Mouse (Mus musculus): Measurements from ENCODE around the gene Gm20388. TPM values are rescaled to one million over a fixed set of nuclear protein-coding genes. Genes with fewer than 3 reads are reported as not detected.

Gene Gm20388
- polyA plus RNA-seq, 1 experiment from 2014 or later, result not detected

DNA sequence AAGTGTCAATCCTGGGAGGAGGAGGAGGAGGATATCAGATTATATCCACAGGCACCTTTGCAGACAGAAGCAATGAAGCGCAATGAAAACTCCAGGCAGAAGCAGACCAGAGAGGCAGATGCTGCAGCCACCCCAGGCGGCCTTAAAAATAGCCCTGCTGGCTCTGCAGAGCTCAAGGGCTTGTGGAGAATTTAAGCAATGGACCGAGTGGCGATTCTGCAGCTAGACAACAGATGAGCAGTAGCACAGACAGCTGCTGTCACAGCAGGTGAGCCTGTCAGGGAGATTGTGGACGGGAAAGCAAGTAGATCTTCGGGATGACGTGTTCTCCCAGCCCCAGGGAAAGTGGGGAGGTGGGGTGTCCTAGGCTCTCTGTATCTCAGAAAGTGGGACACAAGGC, 2120.3 kb downstream of the Gm20388 start:
- no peak for ATAC-seq (ENCODE audit: low read depth)
- no peak overlapping the region for H3K9ac ChIP-seq
- H3K27ac ChIP-seq, result no peak overlapping the region
- no peaks in the 10 kb centered on the region for H3K27me3 ChIP-seq
- H3K9me3 ChIP-seq (replicated peaks), result no peaks in the 10 kb centered on the region
- no peak overlapping the region for H3K4me2 ChIP-seq
- H3K4me3 ChIP-seq (replicated peaks), result no peak overlapping the region
- no peak for DNase-seq
- H3K4me1 ChIP-seq (replicated peaks), result no peaks in the 10 kb centered on the region
- WGBS (ENCODE audit: insufficient replicate concordance), result 55% methylated on average over 7 of the region's 7 CpGs
- H3K36me3 ChIP-seq, result peaks cover 12% of the 10 kb centered on the region

DNA sequence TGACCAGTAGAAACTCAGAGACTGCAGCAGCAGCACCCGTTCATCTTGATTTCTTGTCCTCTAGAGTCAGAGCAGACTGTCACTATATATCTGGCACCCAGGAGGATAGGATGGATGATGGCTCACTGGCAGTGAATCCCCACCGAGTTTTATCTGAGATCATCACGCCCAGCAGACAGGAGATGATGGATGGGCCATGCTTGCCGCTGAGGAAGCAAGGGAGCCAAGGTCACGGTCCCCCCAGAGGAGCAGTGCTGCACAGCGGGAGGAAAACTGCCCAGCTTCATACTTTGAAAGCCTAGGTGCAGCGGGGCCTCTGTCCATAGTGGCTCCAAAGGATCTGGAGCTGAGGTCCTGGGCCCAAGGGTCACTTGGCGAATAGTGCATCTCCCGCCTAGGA, 2122.1 kb downstream of the Gm20388 start:
- WGBS (ENCODE audit: insufficient replicate concordance), result 38% methylated on average over 9 of the region's 9 CpGs
- no peak overlapping the region for H3K9ac ChIP-seq
- no peak overlapping the region for H3K27ac ChIP-seq
- no peak overlapping the region for H3K4me3 ChIP-seq (replicated peaks)
- ATAC-seq (ENCODE audit: low read depth), result no peak
- no peaks in the 10 kb centered on the region for H3K9me3 ChIP-seq (replicated peaks)
- DNase-seq, result no peak
- H3K4me1 ChIP-seq (replicated peaks), result no peaks in the 10 kb centered on the region
- H3K27me3 ChIP-seq, result no peaks in the 10 kb centered on the region
- H3K36me3 ChIP-seq, result no peaks in the 10 kb centered on the region
- H3K4me2 ChIP-seq, result no peak overlapping the region

GRCm38 (mm10) chr8:122035543-122035942, 2124.9 kb downstream of the Gm20388 start:
- WGBS (ENCODE audit: insufficient replicate concordance), result 67% methylated on average over 7 of the region's 7 CpGs

DNA sequence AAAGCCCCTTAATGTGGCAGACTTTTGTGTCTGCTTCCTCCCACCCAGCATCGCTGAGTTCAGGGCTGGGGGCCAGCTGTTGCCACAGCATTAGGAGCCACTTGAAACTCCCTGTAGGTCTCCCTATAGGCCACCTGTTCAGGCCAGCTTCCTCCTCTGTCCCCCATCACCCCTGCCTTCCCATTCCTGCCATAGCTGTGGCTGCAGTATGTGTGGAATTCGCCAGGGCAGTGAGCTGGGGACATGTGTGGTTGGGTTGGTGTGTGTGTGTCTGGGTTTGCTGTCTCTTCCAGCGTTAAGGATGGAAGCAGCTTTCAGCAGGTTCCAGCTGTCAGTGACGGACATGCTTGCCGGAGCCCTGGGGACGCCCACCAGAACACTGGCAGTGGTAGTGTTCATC, 2125.7 kb downstream of the Gm20388 start:
- Histone ChIP-seq H3K36me3 (no peaks in the 10 kb centered on the region), H3K9ac (no peak overlapping the region), H3K27me3 (peaks cover 7% of the 10 kb centered on the region; the same call in 1 of the 2 replicates), H3K27ac (no peak overlapping the region), H3K4me2 (no peak overlapping the region), H3K4me3 (replicated peaks) (no peak overlapping the region), H3K4me1 (replicated peaks) (no peaks in the 10 kb centered on the region), H3K9me3 (replicated peaks) (no peaks in the 10 kb centered on the region)
- ATAC-seq (ENCODE audit: low read depth), result no peak
- no peak for DNase-seq
- WGBS (ENCODE audit: insufficient replicate concordance), result 69% methylated on average over 6 of the region's 6 CpGs

More at GRCm38 (mm10) chr8:122035543-122035942, 2124.9 kb downstream of the Gm20388 start:
- no peak overlapping the region for H3K4me3 ChIP-seq (replicated peaks)
- H3K9ac ChIP-seq, result no peak overlapping the region
- no peaks in the 10 kb centered on the region for H3K4me1 ChIP-seq (replicated peaks)
- no peak for DNase-seq
- H3K9me3 ChIP-seq (replicated peaks), result no peaks in the 10 kb centered on the region
- no peak overlapping the region for H3K27ac ChIP-seq
- no peak overlapping the region for H3K4me2 ChIP-seq
- ATAC-seq (ENCODE audit: low read depth), result no peak
- no peaks in the 10 kb centered on the region for H3K36me3 ChIP-seq
- 0 out of 2 replicates have a peak, but pooled peaks cover 4% of the 10 kb centered on the region for H3K27me3 ChIP-seq

DNA sequence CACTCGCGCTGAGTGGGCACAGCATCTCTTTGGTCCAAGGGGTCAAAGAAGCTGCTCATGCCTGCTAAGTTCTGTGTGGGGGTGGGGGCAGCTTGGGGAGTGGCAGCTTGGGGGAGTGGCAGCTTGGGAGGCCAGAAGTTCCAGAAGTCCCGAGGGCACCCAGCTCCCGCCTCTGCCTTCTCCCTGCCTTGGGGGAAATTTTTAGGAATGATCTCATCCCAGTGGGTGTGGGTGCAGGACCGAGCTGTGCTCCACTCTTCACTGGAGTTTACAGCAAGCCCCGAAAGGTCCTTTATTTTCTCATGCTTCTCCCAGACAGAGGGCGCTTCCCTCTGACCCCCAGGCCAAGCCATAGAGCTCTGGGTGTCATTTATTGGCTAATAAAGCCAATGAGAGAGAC, 2126.6 kb downstream of the Gm20388 start:
- no peaks in the 10 kb centered on the region for H3K4me1 ChIP-seq (replicated peaks)
- WGBS (ENCODE audit: insufficient replicate concordance), result 70% methylated on average over 7 of the region's 7 CpGs
- no peak for DNase-seq
- H3K9me3 ChIP-seq (replicated peaks), result no peaks in the 10 kb centered on the region
- no peak overlapping the region for H3K9ac ChIP-seq
- no peaks in the 10 kb centered on the region for H3K36me3 ChIP-seq
- H3K27ac ChIP-seq, result no peak overlapping the region
- H3K27me3 ChIP-seq, result peaks cover 7% of the 10 kb centered on the region; the same call in 1 of the 2 replicates
- no peak for ATAC-seq (ENCODE audit: low read depth)
- H3K4me3 ChIP-seq (replicated peaks), result no peak overlapping the region
- no peak overlapping the region for H3K4me2 ChIP-seq

DNA sequence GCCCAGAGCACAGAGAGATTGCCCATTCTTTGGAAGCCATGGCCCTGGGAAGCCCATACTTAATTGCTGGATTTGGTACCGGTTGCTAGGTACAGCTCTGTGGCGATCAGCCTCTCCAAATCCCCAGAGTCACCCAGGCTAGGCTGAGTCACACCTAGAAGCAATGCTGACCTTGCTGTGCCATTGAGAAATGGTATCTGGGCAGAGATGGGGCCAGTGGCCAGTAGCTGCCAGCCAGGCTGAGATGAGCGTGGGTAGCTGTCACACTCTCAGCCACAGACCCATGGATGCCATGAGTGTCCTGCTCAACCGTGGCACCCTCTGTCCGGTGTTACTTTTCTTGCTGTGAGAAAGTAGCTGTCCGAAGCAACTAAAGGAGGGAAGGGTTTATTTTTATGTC, 2127.4 kb downstream of the Gm20388 start:
- H3K4me3 ChIP-seq (replicated peaks), result no peak overlapping the region
- H3K9me3 ChIP-seq (replicated peaks), result no peaks in the 10 kb centered on the region
- no peak overlapping the region for H3K27ac ChIP-seq
- no peaks in the 10 kb centered on the region for H3K4me1 ChIP-seq (replicated peaks)
- H3K27me3 ChIP-seq, result peaks cover 8% of the 10 kb centered on the region
- H3K36me3 ChIP-seq, result no peaks in the 10 kb centered on the region
- no peak for DNase-seq
- ATAC-seq (ENCODE audit: low read depth), result no peak
- H3K4me2 ChIP-seq, result no peak overlapping the region
- H3K9ac ChIP-seq, result no peak overlapping the region
- 71% methylated on average over 6 of the region's 6 CpGs for whole genome bisulfite sequencing (ENCODE audit: insufficient replicate concordance)

DNA sequence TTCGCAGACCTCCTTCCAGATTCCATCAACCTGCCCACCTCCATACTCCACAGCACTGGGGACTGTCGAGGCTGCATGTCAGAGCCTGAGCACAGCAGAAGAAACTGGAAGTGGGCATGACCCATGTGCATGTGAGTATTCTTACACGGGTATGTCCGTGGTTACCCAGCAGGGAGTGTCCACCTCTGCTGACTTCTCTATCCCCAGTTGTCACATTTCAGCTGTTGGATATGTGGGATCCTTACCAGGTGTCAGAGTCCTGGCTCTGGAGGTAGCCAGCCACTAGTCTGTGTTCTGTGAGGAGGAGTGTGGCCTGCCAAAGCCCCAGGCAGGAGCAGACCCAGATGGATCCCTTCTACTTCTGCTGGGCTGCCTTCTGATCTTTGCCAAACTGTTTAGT, 2128.8 kb downstream of the Gm20388 start:
- Histone ChIP-seq H3K9ac (no peak overlapping the region), H3K27me3 (peaks cover 13% of the 10 kb centered on the region)
- 55% methylated on average over 4 of the region's 4 CpGs for WGBS (ENCODE audit: insufficient replicate concordance)

DNA sequence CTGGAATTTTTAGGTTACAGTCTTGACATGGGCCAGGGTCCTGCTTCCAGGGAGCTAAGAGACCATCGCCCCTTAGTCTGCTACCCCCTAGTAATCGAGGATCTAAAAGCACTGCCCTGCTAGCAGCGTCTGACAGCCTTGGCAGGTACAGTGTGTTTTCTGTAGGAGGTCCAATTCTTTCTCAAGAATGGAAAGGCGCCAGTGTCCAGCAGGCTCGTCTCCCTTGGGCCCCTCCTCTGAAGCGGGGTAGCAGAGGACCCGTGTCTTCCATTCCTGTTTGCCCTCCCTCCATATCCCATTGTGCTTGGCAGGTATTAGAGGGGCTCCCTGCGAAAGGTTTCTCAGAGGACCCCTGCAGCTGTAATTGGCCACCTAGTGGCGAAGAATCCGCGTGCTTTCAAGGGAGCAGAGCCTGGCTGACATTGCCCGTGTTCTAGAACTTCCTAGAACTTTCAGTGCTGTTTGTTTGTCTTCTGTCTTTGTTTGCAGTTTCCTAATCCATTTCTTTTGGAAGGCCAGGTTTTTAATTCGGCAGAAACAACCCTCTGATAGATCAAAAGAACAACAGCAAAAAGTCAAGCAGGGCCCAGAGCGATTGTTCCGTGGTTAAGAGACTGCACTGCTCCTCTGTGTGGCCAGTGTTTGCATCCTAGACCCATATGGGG, 2136.7 kb downstream of the Gm20388 start:
- Histone ChIP-seq H3K27me3 (peaks cover 6% of the 10 kb centered on the region; the same call in 1 of the 2 replicates), H3K36me3 (no peaks in the 10 kb centered on the region), H3K9me3 (replicated peaks) (no peaks in the 10 kb centered on the region), H3K4me1 (replicated peaks) (no peaks in the 10 kb centered on the region), H3K4me2 (no peak overlapping the region), H3K27ac (no peak overlapping the region), H3K4me3 (replicated peaks) (no peak overlapping the region), H3K9ac (no peak overlapping the region)
- WGBS (ENCODE audit: insufficient replicate concordance), result 55% methylated on average over 15 of the region's 15 CpGs
- ATAC-seq (ENCODE audit: low read depth) (no peak), DNase-seq (no peak)

More for the DNA sequence above, 2128.8 kb downstream of the Gm20388 start:
- ATAC-seq (ENCODE audit: low read depth) (no peak), DNase-seq (no peak)
- H3K36me3 ChIP-seq, result no peaks in the 10 kb centered on the region
- H3K4me1 ChIP-seq (replicated peaks), result no peaks in the 10 kb centered on the region
- no peak overlapping the region for H3K27ac ChIP-seq
- no peaks in the 10 kb centered on the region for H3K9me3 ChIP-seq (replicated peaks)
- H3K4me3 ChIP-seq (replicated peaks), result no peak overlapping the region
- no peak overlapping the region for H3K4me2 ChIP-seq

DNA sequence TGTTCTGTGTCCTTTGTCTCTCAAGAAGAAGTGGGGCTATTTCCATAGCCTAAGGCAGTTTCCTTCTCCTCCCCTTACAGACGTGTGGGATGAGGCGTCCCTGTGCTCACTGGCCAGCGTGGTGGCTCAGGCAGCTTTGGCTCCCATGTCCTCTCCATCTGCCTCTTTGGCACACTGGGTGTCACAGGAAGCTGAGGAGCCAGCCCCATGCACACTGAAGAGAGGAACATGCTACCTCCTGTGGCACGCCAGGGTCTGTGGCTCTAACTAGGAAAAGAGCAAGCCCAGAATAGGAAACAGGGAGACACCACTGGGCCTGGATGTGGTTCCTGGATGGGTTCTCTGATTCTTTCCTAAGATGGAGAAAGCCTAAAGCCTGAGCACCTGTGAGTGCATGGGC, 2138.6 kb downstream of the Gm20388 start:
- DNase-seq, result no peak
- H3K4me3 ChIP-seq (replicated peaks), result no peak overlapping the region
- no peaks in the 10 kb centered on the region for H3K36me3 ChIP-seq
- no peak overlapping the region for H3K4me2 ChIP-seq
- WGBS (ENCODE audit: insufficient replicate concordance), result 65% methylated on average over 4 of the region's 4 CpGs
- no peaks in the 10 kb centered on the region for H3K4me1 ChIP-seq (replicated peaks)
- H3K27me3 ChIP-seq, result no peaks in the 10 kb centered on the region
- H3K27ac ChIP-seq, result no peak overlapping the region
- no peak overlapping the region for H3K9ac ChIP-seq
- no peak for ATAC-seq (ENCODE audit: low read depth)
- H3K9me3 ChIP-seq (replicated peaks), result no peaks in the 10 kb centered on the region

GRCm38 (mm10) chr8:122049923-122050322, 2139.3 kb downstream of the Gm20388 start:
- Histone ChIP-seq H3K27me3 (no peaks in the 10 kb centered on the region), H3K36me3 (no peaks in the 10 kb centered on the region), H3K27ac (no peak overlapping the region), H3K4me2 (no peak overlapping the region), H3K4me3 (replicated peaks) (no peak overlapping the region), H3K9ac (no peak overlapping the region), H3K9me3 (replicated peaks) (no peaks in the 10 kb centered on the region), H3K4me1 (replicated peaks) (no peaks in the 10 kb centered on the region)
- 56% methylated on average over 2 of the region's 2 CpGs for WGBS (ENCODE audit: insufficient replicate concordance)
- no peak for ATAC-seq (ENCODE audit: low read depth)
- DNase-seq, result no peak

DNA sequence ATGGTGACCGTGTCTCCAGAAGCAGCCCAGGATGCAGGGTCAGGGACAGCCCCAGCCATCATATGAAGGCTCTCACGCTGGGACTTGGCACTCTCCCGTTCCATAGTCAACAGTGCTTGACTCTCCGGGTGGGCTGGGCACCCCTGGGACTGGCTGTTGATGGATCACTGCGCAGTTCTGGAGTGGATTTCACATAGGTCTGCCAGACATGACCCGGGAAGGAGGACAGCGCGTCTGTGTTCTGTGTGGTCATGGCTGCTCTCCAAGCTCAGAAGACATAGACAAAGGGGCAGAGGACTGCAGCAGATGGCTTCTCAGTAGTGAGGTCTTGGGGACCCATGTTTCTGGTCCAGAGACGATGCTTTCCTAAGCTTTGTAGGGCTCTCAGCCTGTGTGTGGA, 2140.0 kb downstream of the Gm20388 start:
- no peak overlapping the region for H3K4me3 ChIP-seq (replicated peaks)
- H3K9me3 ChIP-seq (replicated peaks), result no peaks in the 10 kb centered on the region
- 78% methylated on average over 9 of the region's 9 CpGs for WGBS (ENCODE audit: insufficient replicate concordance)
- H3K27ac ChIP-seq, result no peak overlapping the region
- ATAC-seq (ENCODE audit: low read depth) (no peak), DNase-seq (no peak)
- H3K4me1 ChIP-seq (replicated peaks), result no peaks in the 10 kb centered on the region
- H3K27me3 ChIP-seq, result no peaks in the 10 kb centered on the region
- no peak overlapping the region for H3K9ac ChIP-seq
- no peaks in the 10 kb centered on the region for H3K36me3 ChIP-seq
- H3K4me2 ChIP-seq, result no peak overlapping the region

DNA sequence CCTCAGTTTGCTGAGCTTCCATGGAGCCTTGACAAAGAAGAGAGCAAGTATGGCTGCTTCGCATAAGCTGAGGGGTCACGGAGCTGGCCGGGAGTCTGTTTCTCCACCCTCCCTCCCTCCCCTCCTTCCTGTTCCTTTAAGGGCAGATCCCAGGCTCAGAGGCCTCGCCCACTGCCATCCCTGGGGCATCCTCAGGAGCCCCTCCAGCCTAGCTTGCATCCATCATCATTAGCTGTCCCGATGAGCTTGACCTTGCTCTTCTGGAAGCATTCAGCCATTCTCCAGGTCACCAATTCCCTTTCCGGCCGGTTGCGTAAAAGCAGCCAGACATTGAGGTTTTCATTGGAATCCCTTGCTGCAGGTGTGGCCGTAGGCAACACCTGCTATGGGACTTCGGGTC, 2144.7 kb downstream of the Gm20388 start:
- ATAC-seq (ENCODE audit: low read depth), result no peak
- no peak overlapping the region for H3K4me2 ChIP-seq
- H3K27ac ChIP-seq, result no peak overlapping the region
- no peaks in the 10 kb centered on the region for H3K36me3 ChIP-seq
- no peak overlapping the region for H3K4me3 ChIP-seq (replicated peaks)
- no peak overlapping the region for H3K9ac ChIP-seq
- no peak for DNase-seq
- H3K9me3 ChIP-seq (replicated peaks), result no peaks in the 10 kb centered on the region
- H3K27me3 ChIP-seq, result no peaks in the 10 kb centered on the region
- no peaks in the 10 kb centered on the region for H3K4me1 ChIP-seq (replicated peaks)
- WGBS (ENCODE audit: insufficient replicate concordance), result 58% methylated on average over 10 of the region's 10 CpGs

Data from liver, embryonic 13.5 days (tissue).